Mouse (Mus musculus) stomach, embryonic 16.5 days (tissue): Measurements from ENCODE around the gene Usf2. TPM values are rescaled to one million over a fixed set of nuclear protein-coding genes. Genes with fewer than 3 reads are reported as not detected.
A peak's percentile ranks its signal among the peaks of the same experiment; 100 is the strongest.

Source experiments
- ATAC-seq: fragments of 200-750 bp; cut with Nextera tagmentation; 2 replicates; pipeline ENCODE4 v1.8.0; 2017; ENCODE audit warnings: moderate number of reproducible peaks, moderate TSS enrichment; ENCODE audit not compliant: insufficient read depth, low FRiP score
- H3K27ac ChIP-seq: fragments of 300-500 bp; sonication (generic); 2 replicates; pipeline ENCODE4 v1.5.1; 2014; ENCODE audit warnings: low read length
- H3K27me3 ChIP-seq: fragments of 300-500 bp; sonication (generic); 2 replicates; pipeline ENCODE4 v1.6.1; 2014; ENCODE audit warnings: low read length, control low read depth, mixed read lengths; ENCODE audit not compliant: control insufficient read depth, insufficient read depth
- H3K36me3 ChIP-seq: fragments of 300-500 bp; sonication (generic); 2 replicates; pipeline ENCODE4 v1.6.1; 2014; ENCODE audit warnings: low read length; ENCODE audit not compliant: control insufficient read depth, insufficient read depth
- H3K4me1 ChIP-seq: fragments of 300-500 bp; sonication (generic); 2 replicates; pipeline ENCODE4 v1.6.1; 2014; ENCODE audit warnings: low read length, control low read depth, mixed read lengths; ENCODE audit not compliant: control insufficient read depth, insufficient read depth
- H3K4me2 ChIP-seq: fragments of 300-500 bp; sonication (generic); 2 replicates; pipeline ENCODE4 v1.6.1; 2014; ENCODE audit warnings: low read depth, low read length, mixed read lengths
- H3K4me3 ChIP-seq: fragments of 300-500 bp; sonication (generic); replicated peaks from 2 replicates; pipeline ENCODE4 v1.5.1; 2014; ENCODE audit warnings: mild to moderate bottlenecking, low read length
- H3K9ac ChIP-seq: fragments of 300-500 bp; sonication (generic); 2 replicates; pipeline ENCODE4 v1.6.1; 2014; ENCODE audit warnings: low read length
- H3K9me3 ChIP-seq: fragments of 300-500 bp; sonication (generic); replicated peaks from 2 replicates; pipeline ENCODE4 v1.6.1; 2016; ENCODE audit warnings: low read length, control low read depth; ENCODE audit not compliant: control insufficient read depth
- WGBS: fragments of 180-500 bp; shearing (Covaris S2); extraction: QIAGEN DNeasy Blood & Tissue Kit; methylation state at CpG from one replicate; pipeline ENCODE4 v1.1.7; 2014; 5-methylcytosine and 5-hydroxymethylcytosine counted together
- polyA plus RNA-seq: library from polyadenylated mRNA; unstranded; fragments of >200 nt; fragmentation: Nextera tagmentation; extraction: Ambion mirVana; gene quantifications from 2 replicates; pipeline ENCODE4 v1.2.1, GENCODE M21; 2015

The Usf2 gene
- polyA plus RNA-seq, 1 experiment from 2014 or later: 16.0 TPM

DNA sequence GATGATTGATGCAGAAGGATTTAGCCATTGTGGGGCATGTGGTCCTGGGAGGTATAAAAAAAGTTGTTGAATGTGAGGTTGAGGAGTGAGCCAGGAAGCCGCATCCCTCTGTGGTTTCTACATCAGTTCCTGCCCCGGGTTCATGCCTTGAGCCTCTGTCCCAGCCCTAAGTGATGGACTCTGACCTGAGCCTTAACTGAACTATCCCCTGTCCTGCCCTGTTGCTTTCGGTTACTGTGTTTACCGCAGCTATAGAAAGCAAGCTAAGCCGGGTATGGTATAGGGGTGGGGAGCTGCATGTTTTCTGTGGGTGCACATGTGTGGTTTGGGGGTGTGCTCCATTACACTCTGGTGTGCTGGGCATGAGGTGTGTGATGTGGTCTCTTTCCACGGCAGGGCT, 46.8 kb downstream of the Usf2 start:
- ATAC-seq: no peak
- Histone ChIP-seq H3K9me3 (no peaks in the 10 kb centered on the region), H3K36me3 (no peaks in the 10 kb centered on the region), H3K9ac (no peak overlapping the region), H3K27me3 (no peaks in the 10 kb centered on the region), H3K27ac (no peak overlapping the region), H3K4me1 (no peaks in the 10 kb centered on the region; the same call in 1 of the 2 replicates), H3K4me3 (no peak overlapping the region), H3K4me2 (no peak overlapping the region)
- 63% methylated on average over 6 of the region's 6 CpGs for WGBS

DNA sequence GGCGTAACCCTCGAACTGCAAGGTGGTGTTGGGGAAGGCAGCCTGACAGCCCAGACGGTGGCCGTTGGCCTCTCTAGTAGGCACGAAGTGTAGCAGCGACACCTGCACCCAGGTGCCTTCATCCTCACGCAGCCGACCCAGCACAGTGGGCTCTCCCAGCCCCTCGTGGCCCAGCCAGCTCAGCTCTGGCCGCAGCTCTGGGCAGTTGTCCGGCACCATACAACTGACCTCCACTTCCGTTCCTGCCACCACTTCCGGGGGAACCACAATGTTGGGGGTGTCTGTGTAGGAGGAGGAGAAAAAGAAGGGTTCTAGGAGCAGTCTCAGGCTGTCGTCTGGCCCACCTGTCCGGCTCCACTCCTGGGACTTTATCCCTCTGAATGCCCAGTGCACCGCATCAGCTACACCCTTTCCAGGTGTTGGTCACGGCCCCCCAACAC, 47.6 kb downstream of the Usf2 start:
- no peaks in the 10 kb centered on the region for H3K36me3 ChIP-seq
- no peak overlapping the region for H3K27ac ChIP-seq
- peak overlapping the region; percentile 54 for H3K4me2 ChIP-seq
- no peaks in the 10 kb centered on the region for H3K27me3 ChIP-seq
- H3K4me1 ChIP-seq: no peaks in the 10 kb centered on the region; the same call in 1 of the 2 replicates
- H3K9me3 ChIP-seq: no peaks in the 10 kb centered on the region
- ATAC-seq: peak; percentile 12; the same call in 1 of the 2 replicates
- peak overlapping the region; percentile 36; the same call in 1 of the 2 replicates for H3K9ac ChIP-seq
- 20% methylated on average over 17 of the region's 17 CpGs for WGBS
- H3K4me3 ChIP-seq: peak overlapping the region; percentile 27

DNA sequence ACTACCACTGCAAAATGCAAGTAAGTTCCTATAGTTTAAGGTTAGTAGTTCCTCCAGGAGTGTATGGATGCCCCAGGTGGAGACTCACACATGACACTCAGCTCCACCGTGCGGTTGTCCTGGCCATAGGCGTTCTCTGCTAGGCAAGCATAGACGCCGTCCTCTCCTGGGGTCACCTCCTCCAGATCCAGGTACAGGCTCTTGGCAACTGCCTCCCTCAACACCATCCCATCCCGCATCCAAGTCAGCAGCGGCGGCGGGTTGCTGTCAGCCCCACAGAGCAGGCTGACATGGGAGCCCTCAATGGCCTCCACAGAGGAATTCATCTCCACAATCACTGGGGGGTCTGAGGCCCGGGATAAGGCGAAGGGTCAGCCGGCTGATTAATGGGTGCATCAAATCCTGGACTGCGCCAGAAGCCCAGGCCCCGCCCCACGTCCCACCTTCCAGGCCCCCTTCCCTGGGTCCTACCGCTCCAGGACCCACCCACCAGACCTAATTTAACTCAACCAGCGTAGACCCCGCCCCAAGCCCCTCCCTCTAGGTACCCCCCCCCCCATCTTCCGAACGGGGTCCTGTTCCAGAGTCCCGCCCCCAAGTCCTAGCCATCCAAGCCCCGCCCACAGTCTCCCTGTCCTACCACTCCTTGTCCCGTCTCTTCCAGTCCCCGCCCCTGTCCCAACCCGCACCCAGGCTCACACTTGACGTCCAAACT, 48.2 kb downstream of the Usf2 start:
- WGBS: 4% methylated on average over 26 of the region's 26 CpGs
- H3K9me3 ChIP-seq: no peaks in the 10 kb centered on the region
- peak overlapping the region; percentile 36; the same call in 1 of the 2 replicates for H3K9ac ChIP-seq
- H3K4me2 ChIP-seq: peak overlapping the region; percentile 54
- peak overlapping the region; percentile 27 for H3K4me3 ChIP-seq
- H3K27me3 ChIP-seq: no peaks in the 10 kb centered on the region
- H3K4me1 ChIP-seq: no peaks in the 10 kb centered on the region; the same call in 1 of the 2 replicates
- ATAC-seq: peak; percentile 65; the same call in 1 of the 2 replicates
- no peak overlapping the region for H3K27ac ChIP-seq
- H3K36me3 ChIP-seq: no peaks in the 10 kb centered on the region

GRCm38 (mm10) chr7:30904042-30904441, 52.6 kb downstream of the Usf2 start:
- Histone ChIP-seq H3K4me1 (no peaks in the 10 kb centered on the region; the same call in 1 of the 2 replicates), H3K27me3 (no peaks in the 10 kb centered on the region), H3K4me2 (no peak overlapping the region), H3K4me3 (no peak overlapping the region), H3K9ac (no peak overlapping the region), H3K36me3 (no peaks in the 10 kb centered on the region), H3K9me3 (no peaks in the 10 kb centered on the region), H3K27ac (no peak overlapping the region)
- 35% methylated on average over 4 of the region's 4 CpGs for WGBS
- ATAC-seq: no peak

Other genes with a start within 250 kb of the Usf2 start
- 22.3 and 44.6 TPM in 2 replicates for gene Atp4a, start 244.6 kb downstream of the Usf2 start, polyA plus RNA-seq
- 215 and 232 TPM in 2 replicates for gene Tmem147, start 227.3 kb downstream of the Usf2 start, polyA plus RNA-seq
- gene Gapdhs, start 213.1 kb downstream of the Usf2 start, polyA plus RNA-seq: 0.28 and 0.40 TPM in 2 replicates
- 62.5 and 98.8 TPM in 2 replicates for gene Sbsn, start 205.3 kb downstream of the Usf2 start, polyA plus RNA-seq
- gene Dmkn, start 193.0 kb downstream of the Usf2 start, polyA plus RNA-seq: 391 and 628 TPM in 2 replicates
- 767 and 1,136 TPM in 2 replicates for gene Krtdap, start 168.9 kb downstream of the Usf2 start, polyA plus RNA-seq
- gene Ffar2, start 133.0 kb downstream of the Usf2 start, polyA plus RNA-seq: 8.2 and 11.6 TPM in 2 replicates
- gene Ffar3, start 100.6 kb downstream of the Usf2 start, polyA plus RNA-seq: 0.44 and 0.47 TPM in 2 replicates
- 0.17 TPM in 2 replicates for gene Ffar1, start 95.2 kb downstream of the Usf2 start, polyA plus RNA-seq
- 0.08 and 0.29 TPM in 2 replicates for gene Cd22, start 76.5 kb downstream of the Usf2 start, polyA plus RNA-seq
- gene Mag, start 41.9 kb downstream of the Usf2 start, polyA plus RNA-seq: 0.35 and 0.45 TPM in 2 replicates
- not detected in 2 replicates for gene Hamp2, start 32.1 kb downstream of the Usf2 start, polyA plus RNA-seq
- gene Hamp, start 12.8 kb downstream of the Usf2 start, polyA plus RNA-seq: 0.90 and 1.1 TPM in 2 replicates
- 99.6 and 107 TPM in 2 replicates for gene Lsr, start 16.7 kb upstream of the Usf2 start, polyA plus RNA-seq
- 8.8 and 10.0 TPM in 2 replicates for gene Fam187b, start 17.0 kb upstream of the Usf2 start, polyA plus RNA-seq
- 28.0 and 31.0 TPM in 2 replicates for gene Fxyd5, start 85.7 kb upstream of the Usf2 start, polyA plus RNA-seq
- 22.2 and 25.8 TPM in 2 replicates for gene Fxyd7, start 94.7 kb upstream of the Usf2 start, polyA plus RNA-seq
- gene Fxyd1, start 100.4 kb upstream of the Usf2 start, polyA plus RNA-seq: 127 and 129 TPM in 2 replicates
- gene Lgi4, start 102.5 kb upstream of the Usf2 start, polyA plus RNA-seq: 0.92 and 1.7 TPM in 2 replicates
- 497 and 614 TPM in 2 replicates for gene Fxyd3, start 119.9 kb upstream of the Usf2 start, polyA plus RNA-seq
- 35.7 and 36.0 TPM in 2 replicates for gene Hpn, start 158.5 kb upstream of the Usf2 start, polyA plus RNA-seq
- 0.80 and 1.4 TPM in 2 replicates for gene Scn1b, start 170.2 kb upstream of the Usf2 start, polyA plus RNA-seq
- 56.7 and 57.9 TPM in 2 replicates for gene Gramd1a, start 199.1 kb upstream of the Usf2 start, polyA plus RNA-seq